Mouse (Mus musculus) forebrain, postnatal 0 days (tissue): ENCODE measurements at regions not wholly inside any gene's neighbourhood (a gene's known extent, or its start where the extent isn't known, plus 50 kb on each side); places are given as distances from the start of the nearest gene placed in this dataset.

Experiments used
- ATAC-seq: fragments of 200-750 bp; cut with Nextera tagmentation; 2 replicates; pipeline ENCODE4 v1.8.0; 2017; ENCODE audit warnings: mild to moderate bottlenecking, moderate library complexity
- DNase-seq: peaks from one replicate; pipeline ENCODE4 v3.0.0-alpha.2; 2015
- H3K27ac ChIP-seq: fragments of 300-500 bp; sonication (generic); 2 replicates; pipeline ENCODE4 v1.5.1; 2014; ENCODE audit warnings: low read depth, mild to moderate bottlenecking, antibody characterized with exemption, low read length, moderate library complexity, mixed read lengths
- H3K27me3 ChIP-seq: fragments of 300-500 bp; sonication (generic); 2 replicates; pipeline ENCODE4 v1.6.1; 2014; ENCODE audit warnings: mild to moderate bottlenecking, low read length, mixed read lengths; ENCODE audit not compliant: insufficient read depth
- H3K36me3 ChIP-seq: fragments of 300-500 bp; sonication (generic); 2 replicates; pipeline ENCODE4 v1.6.1; 2014; ENCODE audit warnings: mild to moderate bottlenecking, moderate library complexity; ENCODE audit not compliant: insufficient read depth
- H3K4me1 ChIP-seq: fragments of 300-500 bp; sonication (generic); 2 replicates; pipeline ENCODE4 v1.6.1; 2014; ENCODE audit warnings: antibody characterized with exemption; ENCODE audit not compliant: insufficient read depth
- H3K4me2 ChIP-seq: fragments of 300-500 bp; sonication (generic); 2 replicates; pipeline ENCODE4 v1.6.1; 2014; ENCODE audit warnings: low read depth, mild to moderate bottlenecking, moderate library complexity
- H3K4me3 ChIP-seq: fragments of 300-500 bp; sonication (generic); 2 replicates; pipeline ENCODE4 v1.5.1; 2014; ENCODE audit warnings: low read depth, low read length, mixed read lengths
- H3K9ac ChIP-seq: fragments of 300-500 bp; sonication (generic); 2 replicates; pipeline ENCODE4 v1.6.1; 2014; ENCODE audit warnings: mild to moderate bottlenecking
- H3K9me3 ChIP-seq: fragments of 300-500 bp; sonication (generic); 2 replicates; pipeline ENCODE4 v1.6.1; 2016; ENCODE audit warnings: low read length
- CTCF ChIP-seq: sonication (generic); IDR thresholded peaks from 2 replicates; pipeline ENCODE4 v1.5.1; 2016; ENCODE audit warnings: antibody characterized with exemption, control low read depth, low read depth
- WGBS: fragments of 180-500 bp; shearing (Covaris S2); extraction: QIAGEN DNeasy Blood & Tissue Kit; methylation state at CpG from one replicate; pipeline ENCODE4 v1.1.7; 2014; 5-methylcytosine and 5-hydroxymethylcytosine counted together

- TF ChIP-seq CTCF: no peak
- Histone ChIP-seq H3K36me3 (no peaks in the 10 kb centered on the region), H3K27me3 (no peaks in the 10 kb centered on the region), H3K9me3 (no peaks in the 10 kb centered on the region), H3K27ac (no peak overlapping the region), H3K9ac (no peak overlapping the region), H3K4me1 (no peaks in the 10 kb centered on the region), H3K4me3 (no peak overlapping the region), H3K4me2 (no peak overlapping the region)
- 71% methylated on average over 2 of the region's 2 CpGs for WGBS
- DNase-seq (no peak), ATAC-seq (no peak)
Observed at GRCm38 (mm10) chr8:42886516-42886915, 254.8 kb downstream of the Triml1 start.

- no peak for TF ChIP-seq CTCF
- DNase-seq (no peak), ATAC-seq (no peak)
- H3K9me3 ChIP-seq: no peaks in the 10 kb centered on the region
- H3K36me3 ChIP-seq: no peaks in the 10 kb centered on the region
- no peaks in the 10 kb centered on the region for H3K4me1 ChIP-seq
- no peak overlapping the region for H3K4me3 ChIP-seq
- 76% methylated on average over 3 of the region's 3 CpGs for WGBS
- no peaks in the 10 kb centered on the region for H3K27me3 ChIP-seq
- H3K9ac ChIP-seq: no peak overlapping the region
- H3K27ac ChIP-seq: no peak overlapping the region
- no peak overlapping the region for H3K4me2 ChIP-seq
Observed at GRCm38 (mm10) chr8:42870262-42870661, 271.0 kb downstream of the Triml1 start.
